Mouse (Mus musculus) lung, adult 2 months (tissue): ENCODE data around the gene Dcps. TPM values are rescaled to one million over a fixed set of nuclear protein-coding genes. Genes with fewer than 3 reads are reported as not detected.
"Not testable (repeated sequence)": the region's sequence is repeated elsewhere in the genome, so short reads cannot be mapped to it uniquely, and the experiment has no call there.

ENCODE experiments used
- DNase-seq: peaks from one replicate; pipeline ENCODE4 v3.0.0; 2022
- H3K4me1 ChIP-seq: fragments of 200-500 bp; 2 replicates; pipeline ENCODE4 v1.6.1; 2011; ENCODE audit warnings: low read length; ENCODE audit not compliant: control insufficient read depth, insufficient read depth
- H3K4me3 ChIP-seq: fragments of 200-500 bp; replicated peaks from 2 replicates; pipeline ENCODE3; 2011; ENCODE audit warnings: low read depth, mild to moderate bottlenecking, control low read depth, low read length; ENCODE audit errors: extremely low read depth
- CTCF ChIP-seq: fragments of 200-500 bp; IDR thresholded peaks from 2 replicates; pipeline ENCODE4 v1.5.1; 2011; ENCODE audit warnings: mild to moderate bottlenecking, low read length, control low read depth; ENCODE audit not compliant: insufficient read depth
- POLR2A ChIP-seq: fragments of 200-500 bp; IDR thresholded peaks from 2 replicates; pipeline ENCODE4 v1.6.1; 2011; ENCODE audit warnings: low read depth, mild to moderate bottlenecking, control low read depth, low read length, borderline replicate concordance; ENCODE audit errors: extremely low read depth
- WGBS: fragments of 180-500 bp; shearing (Covaris S2); methylation state at CpG from one replicate; pipeline ENCODE4 v1.1.7; 2018; 5-methylcytosine and 5-hydroxymethylcytosine counted together
- polyA plus RNA-seq: library from polyadenylated mRNA; depleted of rRNA; stranded (reverse); fragments of >200 nt; gene quantifications from 2 replicates; pipeline ENCODE4 v1.2.3, GENCODE M21; 2012

Dcps gene
- polyA plus RNA-seq, 1 experiment, result 31.2 TPM

DNA sequence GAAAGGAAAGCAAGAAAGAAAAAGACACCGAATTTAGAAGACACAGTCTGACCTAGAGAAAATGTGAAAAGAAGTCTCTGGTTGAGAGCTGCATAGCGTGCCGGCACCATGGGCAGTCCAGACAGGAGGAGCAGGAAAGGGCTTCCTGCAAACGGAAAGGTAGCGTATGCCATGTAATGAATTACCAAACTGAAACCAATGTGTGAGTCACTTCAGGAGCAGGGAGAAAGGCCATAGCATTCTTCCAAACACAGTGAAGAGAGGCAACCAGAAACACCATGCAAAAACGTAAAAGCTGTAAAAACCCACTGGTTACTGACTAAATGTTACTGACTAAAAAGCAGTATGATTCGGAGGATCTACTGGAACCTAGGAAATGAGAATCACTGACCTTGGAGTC, 14.1 kb downstream of the Dcps start:
- whole genome bisulfite sequencing, result 71% methylated on average over 7 of the region's 7 CpGs
- H3K4me3 ChIP-seq, result no peak overlapping the region
- TF ChIP-seq CTCF (no peak), POLR2A (no peak)
- DNase-seq, result no peak
- H3K4me1 ChIP-seq, result peaks cover 7% of the 10 kb centered on the region

DNA sequence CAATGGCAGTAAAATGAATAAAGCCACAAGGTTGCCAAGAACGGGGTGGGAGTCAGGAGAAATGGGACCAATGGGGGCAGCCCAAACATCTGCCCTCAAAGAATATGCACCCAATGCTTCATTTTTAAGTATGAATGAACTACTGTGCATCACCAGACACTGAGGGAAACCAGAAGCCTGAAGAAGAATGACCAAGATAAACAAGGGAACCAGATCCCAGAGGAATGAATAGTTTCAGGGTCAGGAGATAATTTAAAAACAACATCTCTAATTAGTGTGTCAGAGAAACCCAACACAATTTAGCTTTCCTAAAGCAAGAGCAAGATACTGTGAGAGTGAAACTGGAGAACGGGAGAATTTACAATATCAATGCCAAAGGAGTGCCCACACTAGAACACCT, 15.2 kb downstream of the Dcps start:
- no peak overlapping the region for H3K4me3 ChIP-seq
- WGBS, result 74% methylated on average over 2 of the region's 2 CpGs
- peaks cover 9% of the 10 kb centered on the region for H3K4me1 ChIP-seq
- DNase-seq, result no peak
- TF ChIP-seq CTCF, result no peak
- TF ChIP-seq POLR2A, result no peak

DNA sequence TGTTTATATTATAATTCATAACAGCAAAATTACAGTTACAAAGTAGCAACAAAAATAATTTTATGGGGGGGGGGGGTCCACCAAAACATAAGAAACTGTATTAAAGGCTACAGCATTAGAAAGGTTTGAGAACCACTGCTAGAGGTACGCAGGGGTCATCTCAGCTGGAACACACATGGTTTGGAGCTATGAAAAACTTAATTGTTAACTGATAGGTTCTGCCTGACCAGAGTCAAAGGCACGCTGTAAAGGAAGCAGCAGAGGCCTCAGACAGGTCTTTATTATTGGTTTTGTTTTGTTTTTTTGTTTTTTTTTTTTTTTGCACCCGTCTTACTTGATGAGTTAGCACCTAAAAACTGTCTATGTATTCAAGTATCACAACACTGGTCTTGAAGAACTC, 17.4 kb downstream of the Dcps start:
- no peak for DNase-seq
- TF ChIP-seq POLR2A (no peak), CTCF (no peak)
- Histone ChIP-seq H3K4me3 (no peak overlapping the region), H3K4me1 (peaks cover 7% of the 10 kb centered on the region)
- WGBS, result 93% methylated on average over 3 of the region's 3 CpGs

- no peak for DNase-seq
- WGBS, result 73% methylated on average over 4 of the region's 4 CpGs
- H3K4me3 ChIP-seq, result no peak overlapping the region
- no peak for TF ChIP-seq CTCF
- TF ChIP-seq POLR2A, result no peak
- 0 out of 2 replicates have a peak, but pooled peaks cover 3% of the 10 kb centered on the region for H3K4me1 ChIP-seq
Measured at GRCm38 (mm10) chr9:35156862-35157261, 19.0 kb downstream of the Dcps start.

- no peak for DNase-seq
- WGBS, result 74% methylated on average over 5 of the region's 5 CpGs
- Histone ChIP-seq H3K4me1 (0 out of 2 replicates have a peak, but pooled peaks cover 3% of the 10 kb centered on the region), H3K4me3 (no peak overlapping the region)
- TF ChIP-seq POLR2A (no peak), CTCF (no peak)
Measured at GRCm38 (mm10) chr9:35156002-35156710, 19.7 kb downstream of the Dcps start.

DNA sequence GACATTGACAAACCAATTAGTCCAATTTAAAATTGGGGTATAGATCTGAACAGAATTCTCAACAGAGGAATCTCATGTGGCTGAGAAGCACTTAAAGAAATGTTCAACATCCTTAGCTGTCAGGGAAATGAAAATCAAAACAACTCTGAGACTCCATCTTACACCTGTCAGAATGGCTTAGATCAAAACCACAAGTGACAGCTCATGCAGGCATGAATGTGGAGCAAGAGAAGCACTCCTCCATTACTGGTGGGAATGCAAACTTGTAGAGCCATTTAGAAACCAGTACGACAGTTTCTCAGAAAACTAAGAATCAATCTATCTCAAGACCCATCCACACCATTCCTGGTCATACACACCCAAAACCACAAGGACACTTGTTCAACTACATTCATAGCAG, 22.9 kb downstream of the Dcps start:
- no peak for TF ChIP-seq CTCF
- no peak for TF ChIP-seq POLR2A
- Histone ChIP-seq H3K4me1 (0 out of 2 replicates have a peak, but pooled peaks cover 3% of the 10 kb centered on the region), H3K4me3 (no peak overlapping the region)
- WGBS, result 87% methylated on average over 1 of the region's 1 CpGs
- DNase-seq, result no peak

GRCm38 (mm10) chr9:35148822-35149221, 27.0 kb downstream of the Dcps start:
- DNase-seq, result not testable (repeated sequence)

DNA sequence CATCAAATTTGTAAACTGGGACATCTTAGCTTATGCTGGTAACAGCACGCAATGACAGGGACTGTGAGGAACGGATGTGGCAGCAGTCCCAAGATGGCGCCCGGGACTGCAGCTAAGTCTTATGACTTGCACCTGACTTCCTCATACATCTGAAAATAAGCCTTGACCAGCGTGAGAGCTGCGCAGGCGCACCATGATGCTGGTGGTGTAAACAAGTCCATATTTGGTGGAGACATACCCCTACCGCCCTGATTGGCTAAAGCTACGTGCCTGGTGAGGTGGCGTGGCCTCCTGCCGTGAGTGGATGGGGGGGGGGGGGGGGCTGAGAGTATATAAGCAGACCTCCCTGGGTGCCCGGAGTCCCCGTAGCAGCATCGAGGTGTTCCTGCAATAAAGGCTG, 28.6 kb downstream of the Dcps start:
- not testable (repeated sequence) for DNase-seq, H3K4me3 ChIP-seq, H3K4me1 ChIP-seq
- 97% methylated on average over 14 of the region's 14 CpGs for WGBS

More at GRCm38 (mm10) chr9:35148822-35149221, 27.0 kb downstream of the Dcps start:
- H3K4me3 ChIP-seq, H3K4me1 ChIP-seq: not testable (repeated sequence)

DNA sequence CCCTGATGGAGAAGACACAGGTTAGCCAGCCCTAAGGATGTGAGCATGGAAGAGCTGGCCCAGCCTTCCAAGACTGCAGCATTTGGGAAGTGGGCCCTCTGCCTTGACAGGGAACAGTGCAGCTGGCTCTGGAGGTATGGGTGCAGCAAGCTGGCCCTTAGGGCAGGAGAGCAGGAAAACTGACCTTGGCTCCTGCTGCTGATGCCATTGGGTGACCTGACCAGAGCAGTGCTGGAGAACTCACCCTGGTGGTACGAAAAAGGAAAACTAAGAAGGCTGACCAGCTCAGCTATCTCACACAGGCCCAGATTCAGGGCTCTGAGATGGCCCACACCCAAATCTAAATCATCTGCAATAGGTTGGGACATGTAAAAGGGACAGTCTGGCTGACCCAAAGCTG, 30.0 kb downstream of the Dcps start:
- TF ChIP-seq POLR2A, result no peak
- WGBS, result 96% methylated on average over 1 of the region's 1 CpGs
- Histone ChIP-seq H3K4me3 (no peak overlapping the region), H3K4me1 (no peaks in the 10 kb centered on the region)
- no peak for DNase-seq

GRCm38 (mm10) chr9:35145118-35145517, 30.7 kb downstream of the Dcps start:
- Histone ChIP-seq H3K4me3 (no peak overlapping the region), H3K4me1 (no peaks in the 10 kb centered on the region)
- DNase-seq, result no peak
- TF ChIP-seq POLR2A, result no peak
- no peak for TF ChIP-seq CTCF
- 84% methylated on average over 9 of the region's 9 CpGs for WGBS

DNA sequence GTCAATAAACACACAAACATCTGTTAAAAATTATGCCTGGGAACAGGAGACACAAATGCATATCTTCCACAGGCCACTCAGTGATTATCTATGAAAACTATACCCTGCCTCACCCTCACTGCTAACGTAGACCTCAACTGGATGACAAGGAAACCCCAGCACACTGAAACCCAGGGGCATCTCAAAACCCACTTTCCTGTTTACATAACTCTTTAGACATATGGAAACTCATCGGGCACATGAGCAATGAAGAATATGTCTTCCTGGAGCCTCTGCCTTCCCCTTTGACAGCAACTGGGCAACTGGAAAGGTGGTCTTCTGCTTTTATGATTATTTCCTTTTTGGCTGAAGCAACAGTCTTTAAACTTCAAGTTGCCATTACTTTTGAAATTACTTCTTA, 33.6 kb downstream of the Dcps start:
- no peak overlapping the region for H3K4me3 ChIP-seq
- TF ChIP-seq CTCF (no peak), POLR2A (no peak)
- 51% methylated on average over 2 of the region's 2 CpGs for WGBS
- H3K4me1 ChIP-seq, result no peaks in the 10 kb centered on the region
- no peak for DNase-seq
